ENCODE assay signal across 28 mouse cellular contexts in genomic region chr9:117627173-117627572, GRCm38 (mm10). TPM values are rescaled to one million over a fixed set of nuclear protein-coding genes. Genes with fewer than 3 reads are reported as not detected.
DNase-seq lines count a peak whose midpoint lies in the region; ATAC-seq and TF ChIP-seq lines count a peak whose summit lies in the region.
"Had no signal": no experiment of that assay in that cellular context is flagged by ENCODE, and none has a peak within 500 bp of the region (broad histone marks: within the 10 kb centered on the region; RNA-seq: fewer than 3 reads in every experiment).

No protein-coding gene starts in this region.

- H3K27me3 ChIP-seq in hindbrain, postnatal 0 days (ENCODE audit: insufficient read depth, low read length) = no peaks in the 10 kb centered on the region
- H3K27me3 ChIP-seq in hindbrain, embryonic 14.5 days (ENCODE audit: control insufficient read depth, insufficient read depth, low read length) = no peaks in the 10 kb centered on the region
- no peaks in the 10 kb centered on the region for H3K27me3 ChIP-seq in liver, postnatal 0 days (ENCODE audit: insufficient read depth, low read length)
- H3K27me3 ChIP-seq in liver, embryonic 11.5 days (replicated peaks; ENCODE audit: control insufficient read depth, insufficient read depth, low read length) = no peaks in the 10 kb centered on the region
- H3K27me3 ChIP-seq in midbrain, postnatal 0 days (ENCODE audit: insufficient read depth, low read length) = no peaks in the 10 kb centered on the region
- no peaks in the 10 kb centered on the region for H3K27me3 ChIP-seq in midbrain, embryonic 16.5 days (ENCODE audit: control insufficient read depth, insufficient read depth, low read depth, low read length)
- H3K27me3 ChIP-seq: embryonic facial prominence, embryonic 13.5 days; forebrain, embryonic 13.5 days; hindbrain, embryonic 12.5 days had no signal

- H3K36me3 ChIP-seq in hindbrain, postnatal 0 days (ENCODE audit: insufficient read depth, low read length) = no peaks in the 10 kb centered on the region
- no peaks in the 10 kb centered on the region for H3K36me3 ChIP-seq in hindbrain, embryonic 14.5 days (replicated peaks; ENCODE audit: control insufficient read depth, insufficient read depth)
- H3K36me3 ChIP-seq in liver, postnatal 0 days (replicated peaks; ENCODE audit: insufficient read depth, low read length) = no peaks in the 10 kb centered on the region
- H3K36me3 ChIP-seq in liver, embryonic 11.5 days (ENCODE audit: control insufficient read depth, insufficient read depth, low read length) = no peaks in the 10 kb centered on the region
- H3K36me3 ChIP-seq in midbrain, postnatal 0 days (ENCODE audit: insufficient read depth, low read length) = no peaks in the 10 kb centered on the region
- H3K36me3 ChIP-seq in midbrain, embryonic 16.5 days (ENCODE audit: control insufficient read depth, insufficient read depth, low read length) = no peaks in the 10 kb centered on the region
- H3K36me3 ChIP-seq: embryonic facial prominence, embryonic 10.5 days; embryonic facial prominence, embryonic 13.5 days; hindbrain, embryonic 12.5 days had no signal

- H3K4me1 ChIP-seq in hindbrain, postnatal 0 days (ENCODE audit: insufficient read depth, low read length) = peaks cover 7% of the 10 kb centered on the region; the same call in 1 of the 2 replicates
- H3K4me1 ChIP-seq in hindbrain, embryonic 14.5 days (replicated peaks; ENCODE audit: control insufficient read depth, insufficient read depth, low read length) = no peaks in the 10 kb centered on the region; the same call in 1 of the 2 replicates
- H3K4me1 ChIP-seq in liver, postnatal 0 days (ENCODE audit: insufficient read depth) = no peaks in the 10 kb centered on the region
- H3K4me1 ChIP-seq in liver, embryonic 11.5 days (replicated peaks; ENCODE audit: control insufficient read depth, insufficient read depth, low read length) = no peaks in the 10 kb centered on the region
- H3K4me1 ChIP-seq in midbrain, postnatal 0 days (ENCODE audit: insufficient read depth, low read length) = no peaks in the 10 kb centered on the region
- peaks cover 2% of the 10 kb centered on the region; the same call in 1 of the 2 replicates for H3K4me1 ChIP-seq in midbrain, embryonic 16.5 days (ENCODE audit: control insufficient read depth, insufficient read depth, low read length)
- H3K4me1 ChIP-seq: embryonic facial prominence, embryonic 10.5 days; embryonic facial prominence, embryonic 13.5 days had no signal

- no peak overlapping the region for H3K4me3 ChIP-seq in hindbrain, postnatal 0 days (ENCODE audit: low read length)
- no peak overlapping the region for H3K4me3 ChIP-seq in hindbrain, embryonic 14.5 days (replicated peaks; ENCODE audit: low read length)
- H3K4me3 ChIP-seq in liver, postnatal 0 days (ENCODE audit: low read depth, low read length) = no peak overlapping the region
- H3K4me3 ChIP-seq in liver, embryonic 11.5 days (ENCODE audit: low read depth, low read length) = no peak overlapping the region
- no peak overlapping the region for H3K4me3 ChIP-seq in midbrain, postnatal 0 days (ENCODE audit: low read depth, low read length)
- no peak overlapping the region for H3K4me3 ChIP-seq in midbrain, embryonic 16.5 days (ENCODE audit: low read depth, low read length)
- H3K4me3 ChIP-seq: embryonic facial prominence, embryonic 10.5 days; embryonic facial prominence, embryonic 13.5 days; erythroblast, embryonic 14.5 days; forebrain, embryonic 13.5 days; gastrocnemius, adult 2 months; hindbrain, embryonic 12.5 days had no signal

- peak; percentile 35 for TF ChIP-seq CTCF in hindbrain, postnatal 0 days (IDR thresholded peaks at IDR 0.05; ENCODE audit: low read depth)
- TF ChIP-seq CTCF in liver, postnatal 0 days (IDR thresholded peaks at IDR 0.05; ENCODE audit: low read depth) = 0 out of 2 replicates have a peak, but pooled peaks have one; percentile 7
- peak; percentile 38 for TF ChIP-seq CTCF in midbrain, postnatal 0 days (IDR thresholded peaks at IDR 0.05)

- H3K4me2 ChIP-seq in hindbrain, postnatal 0 days (ENCODE audit: low read depth, low read length) = no peak overlapping the region
- no peak overlapping the region for H3K4me2 ChIP-seq in hindbrain, embryonic 14.5 days (replicated peaks)
- no peak overlapping the region for H3K4me2 ChIP-seq in liver, postnatal 0 days (ENCODE audit: low read depth, low read length)
- H3K4me2 ChIP-seq in liver, embryonic 11.5 days = no peak overlapping the region
- H3K4me2 ChIP-seq in midbrain, postnatal 0 days (ENCODE audit: low read depth, low read length, poor library complexity, severe bottlenecking) = no peak overlapping the region
- no peak overlapping the region for H3K4me2 ChIP-seq in midbrain, embryonic 16.5 days (ENCODE audit: low read length)
- H3K4me2 ChIP-seq: embryonic facial prominence, embryonic 13.5 days; forebrain, embryonic 13.5 days; hindbrain, embryonic 12.5 days had no signal

- no peak overlapping the region for H3K9ac ChIP-seq in hindbrain, postnatal 0 days (replicated peaks; ENCODE audit: low read length)
- no peak overlapping the region for H3K9ac ChIP-seq in hindbrain, embryonic 14.5 days
- H3K9ac ChIP-seq in liver, postnatal 0 days (replicated peaks) = no peak overlapping the region
- no peak overlapping the region for H3K9ac ChIP-seq in liver, embryonic 11.5 days (ENCODE audit: low read depth, low read length)
- H3K9ac ChIP-seq in midbrain, postnatal 0 days (replicated peaks; ENCODE audit: low read length, poor library complexity, severe bottlenecking) = no peak overlapping the region
- no peak overlapping the region for H3K9ac ChIP-seq in midbrain, embryonic 16.5 days (ENCODE audit: low read depth, low read length)
- H3K9ac ChIP-seq: embryonic facial prominence, embryonic 13.5 days; forebrain, embryonic 13.5 days; hindbrain, embryonic 12.5 days had no signal

- H3K9me3 ChIP-seq in hindbrain, postnatal 0 days (ENCODE audit: low read length) = peaks cover 2% of the 10 kb centered on the region; the same call in 1 of the 2 replicates
- H3K9me3 ChIP-seq in hindbrain, embryonic 14.5 days (ENCODE audit: control insufficient read depth, low read length) = no peaks in the 10 kb centered on the region
- no peaks in the 10 kb centered on the region for H3K9me3 ChIP-seq in liver, postnatal 0 days (ENCODE audit: low read length)
- no peaks in the 10 kb centered on the region for H3K9me3 ChIP-seq in liver, embryonic 11.5 days (ENCODE audit: control insufficient read depth, low read length)
- no peaks in the 10 kb centered on the region for H3K9me3 ChIP-seq in midbrain, postnatal 0 days (ENCODE audit: low read length)
- peaks cover 5% of the 10 kb centered on the region; the same call in 1 of the 2 replicates for H3K9me3 ChIP-seq in midbrain, embryonic 16.5 days (replicated peaks; ENCODE audit: control insufficient read depth, low read length, poor library complexity, severe bottlenecking)
- H3K9me3 ChIP-seq: embryonic facial prominence, embryonic 13.5 days; forebrain, embryonic 13.5 days; hindbrain, embryonic 12.5 days had no signal

- no peak overlapping the region for H3K27ac ChIP-seq in hindbrain, postnatal 0 days
- no peak overlapping the region for H3K27ac ChIP-seq in hindbrain, embryonic 14.5 days
- no peak overlapping the region for H3K27ac ChIP-seq in liver, postnatal 0 days (ENCODE audit: low read depth)
- no peak overlapping the region for H3K27ac ChIP-seq in liver, embryonic 11.5 days (ENCODE audit: low read depth, low read length)
- no peak overlapping the region for H3K27ac ChIP-seq in midbrain, postnatal 0 days (ENCODE audit: low read depth, low read length)
- no peak overlapping the region for H3K27ac ChIP-seq in midbrain, embryonic 16.5 days (ENCODE audit: low read length)
- H3K27ac ChIP-seq: embryonic facial prominence, embryonic 10.5 days; embryonic facial prominence, embryonic 13.5 days; forebrain, embryonic 13.5 days; gastrocnemius, adult 2 months; hindbrain, embryonic 12.5 days had no signal

- no peak for ATAC-seq in hindbrain, postnatal 0 days
- ATAC-seq in hindbrain, embryonic 14.5 days (ENCODE audit: low FRiP score) = no peak
- ATAC-seq in liver, postnatal 0 days = no peak
- no peak for ATAC-seq in liver, embryonic 11.5 days (replicated peaks; ENCODE audit: low FRiP score)
- no peak for ATAC-seq in midbrain, postnatal 0 days (ENCODE audit: low FRiP score)
- ATAC-seq in midbrain, embryonic 16.5 days = no peak
- ATAC-seq: CD4-positive, CD25-positive, alpha-beta regulatory T cell, adult 4 months; forebrain, embryonic 13.5 days; forebrain, embryonic 16.5 days; hindbrain, embryonic 16.5 days; inflammation-experienced regulatory T-cells, adult 6 months had no signal

- TF ChIP-seq EP300 in liver, postnatal 0 days (IDR thresholded peaks at IDR 0.05; ENCODE audit: low read depth) = no peak

- no peak for DNase-seq in hindbrain, postnatal 0 days (ENCODE audit: low spot score)
- DNase-seq in hindbrain, embryonic 14.5 days (ENCODE audit: low spot score) = no peak
- DNase-seq in liver, postnatal 0 days = no peak
- no peak for DNase-seq in liver, embryonic 11.5 days (ENCODE audit: low spot score)
- DNase-seq in midbrain, postnatal 0 days (ENCODE audit: low spot score) = no peak
- no peak for DNase-seq in heart, adult 9 months (ENCODE audit: low spot score in 2 of 2)
- DNase-seq: adrenal gland, adult 2 months; adrenal gland, postnatal 14 days; cerebellum, adult 11-12 months; cerebellum, adult 8-10 months; cerebellum, postnatal 10 days; cerebellum, postnatal 36 days; embryo, embryonic 11 days; gastrocnemius, adult 2 months; gastrocnemius, postnatal 14 days; heart, adult 11 months had no signal

RNA-seq across cellular contexts. Expression of gene Rbms3, which starts 2.5 kb away (rescaled TPM):
- total RNA-seq in hindbrain, postnatal 0 days (2014; rRNA removed) = 65.2 and 77.9 TPM in 2 replicates
- polyA plus RNA-seq in hindbrain, postnatal 0 days (2015; fragmentation: Nextera tagmentation; extraction: Ambion mirVana) = 53.3 and 56.3 TPM in 2 replicates
- 76.2 and 83.7 TPM in 2 replicates for polyA plus RNA-seq in hindbrain, embryonic 14.5 days (2014; fragmentation: Nextera tagmentation; extraction: Ambion mirVana)
- 2.3 and 2.8 TPM in 2 replicates for polyA plus RNA-seq in liver, postnatal 0 days (2015; fragmentation: Nextera tagmentation; extraction: Ambion mirVana)
- 20.9 and 23.5 TPM in 2 replicates for polyA plus RNA-seq in liver, embryonic 11.5 days (2014; fragmentation: Nextera tagmentation; extraction: Ambion mirVana)
- 59.9 and 66.9 TPM in 2 replicates for total RNA-seq in midbrain, postnatal 0 days (2014; rRNA removed)
- 41.8 and 43.3 TPM in 2 replicates for polyA plus RNA-seq in midbrain, postnatal 0 days (2015; fragmentation: Nextera tagmentation; extraction: Ambion mirVana)
- polyA plus RNA-seq in midbrain, embryonic 16.5 days (2015; fragmentation: Nextera tagmentation; extraction: Ambion mirVana) = 64.9 and 65.9 TPM in 2 replicates
- total RNA-seq: hematopoietic stem cell, adult 5-6 weeks; MEL had no signal
- polyA plus RNA-seq: erythroblast, embryonic 14.5 days; inflammation-experienced regulatory T-cells, adult 6 months had no signal
